Mouse (Mus musculus) myocyte (in vitro differentiated cells): ENCODE measurements around the gene Pth1r. TPM values are rescaled to one million over a fixed set of nuclear protein-coding genes. Genes with fewer than 3 reads are reported as not detected.

Source experiments
- H3K27me3 ChIP-seq: one replicate; pipeline ENCODE4 v1.6.1; 2011; ENCODE audit not compliant: control insufficient read depth, insufficient read depth, insufficient read length
- H3K36me3 ChIP-seq: one replicate; pipeline ENCODE4 v1.6.1; 2011; ENCODE audit not compliant: control insufficient read depth, insufficient read depth
- H3K4me2 ChIP-seq: one replicate; pipeline ENCODE4 v1.6.1; 2011; ENCODE audit warnings: low read depth, control low read depth
- H3K4me3 ChIP-seq: one replicate; pipeline ENCODE4 v1.5.1; 2011; ENCODE audit warnings: mild to moderate bottlenecking, control low read depth, moderate library complexity
- H3K79me2 ChIP-seq: one replicate; pipeline ENCODE4 v1.6.1; 2011; ENCODE audit not compliant: control insufficient read depth, insufficient read depth
- H3ac ChIP-seq: one replicate; pipeline ENCODE4 v1.6.1; 2011; ENCODE audit not compliant: control insufficient read depth, insufficient read length
- CEBPB ChIP-seq: IDR thresholded peaks from 2 replicates; pipeline ENCODE4 v1.6.1; 2011; ENCODE audit warnings: mild to moderate bottlenecking, moderate library complexity; ENCODE audit not compliant: poor library complexity, insufficient read depth, severe bottlenecking
- E2F4 ChIP-seq: IDR thresholded peaks from one replicate; pipeline ENCODE4 v1.6.1; 2011; ENCODE audit warnings: mild to moderate bottlenecking, control low read depth, moderate library complexity; ENCODE audit not compliant: insufficient read depth
- MAX ChIP-seq: IDR thresholded peaks from one replicate; pipeline ENCODE4 v1.6.1; 2011; ENCODE audit warnings: low read depth, mild to moderate bottlenecking, control low read depth
- MYOD1 ChIP-seq, 3 experiments: IDR thresholded peaks; one replicate each; pipeline ENCODE4 v1.6.1; 2011; ENCODE audit warnings: control low read depth in 2 of 3, low read depth in 2 of 3, mild to moderate bottlenecking in 2 of 3, moderate library complexity in 1 of 3; ENCODE audit not compliant: insufficient read length in 2 of 3, control insufficient read depth in 1 of 3
- MYOG ChIP-seq, 3 experiments: IDR thresholded peaks; one replicate each; pipeline ENCODE4 v1.6.1; 2011; ENCODE audit warnings: control low read depth in 2 of 3, low read depth in 2 of 3, mild to moderate bottlenecking in 2 of 3; ENCODE audit not compliant: insufficient read length in 2 of 3, control insufficient read depth in 1 of 3, insufficient read depth in 1 of 3
- POLR2A ChIP-seq: IDR thresholded peaks from one replicate; pipeline ENCODE4 v1.6.1; 2011; ENCODE audit warnings: low read depth, mild to moderate bottlenecking, control low read depth, moderate library complexity; ENCODE audit not compliant: insufficient read length
- POLR2AphosphoS2 ChIP-seq: IDR thresholded peaks from one replicate; pipeline ENCODE4 v1.6.1; 2011; ENCODE audit warnings: low read depth, control low read depth; ENCODE audit not compliant: insufficient read length
- REST ChIP-seq: IDR thresholded peaks from one replicate; pipeline ENCODE4 v1.6.1; 2011; ENCODE audit warnings: mild to moderate bottlenecking, control low read depth, moderate library complexity; ENCODE audit not compliant: insufficient read depth, insufficient read length
- SRF ChIP-seq: IDR thresholded peaks from one replicate; pipeline ENCODE4 v1.6.1; 2011; ENCODE audit warnings: low read depth; ENCODE audit not compliant: control insufficient read depth, insufficient read length
- TCF12 ChIP-seq: IDR thresholded peaks from one replicate; pipeline ENCODE4 v1.6.1; 2011; ENCODE audit warnings: mild to moderate bottlenecking, control low read depth; ENCODE audit not compliant: poor library complexity, insufficient read depth, severe bottlenecking
- TCF3 ChIP-seq: IDR thresholded peaks from one replicate; pipeline ENCODE4 v1.6.1; 2011; ENCODE audit warnings: low read depth, control low read depth; ENCODE audit not compliant: insufficient read length
- USF1 ChIP-seq: IDR thresholded peaks from one replicate; pipeline ENCODE4 v1.6.1; 2011; ENCODE audit warnings: low read depth, mild to moderate bottlenecking, control low read depth, moderate library complexity
- polyA plus RNA-seq: library from polyadenylated mRNA; unstranded; fragments of >200 nt; fragmentation: generic; extraction: Trizol; gene quantifications from one replicate; pipeline ENCODE4 v1.2.1, GENCODE M21; 2012; ENCODE audit warnings: missing spikeins

Gene Pth1r
- polyA plus RNA-seq, 1 experiment, result 0.20 TPM

GRCm38 (mm10) chr9:110781256-110781721, 34.3 kb upstream of the Pth1r start:
- H3K27me3 ChIP-seq, result peaks cover 16% of the 10 kb centered on the region
- peak overlapping the region; percentile 9 for H3K4me3 ChIP-seq
- no peaks in the 10 kb centered on the region for H3K79me2 ChIP-seq
- H3K4me2 ChIP-seq, result peak overlapping the region; percentile 87
- H3K36me3 ChIP-seq, result no peaks in the 10 kb centered on the region
- H3ac ChIP-seq, result peak overlapping the region; percentile 9
- TF ChIP-seq E2F4 (no peak), USF1 (no peak), MAX (no peak), SRF (no peak), TCF3 (peak; percentile 14), CEBPB (no peak), MYOG (IDR thresholded peaks at IDR 0.05; ENCODE audit: control insufficient read depth in 1 of 3, insufficient read depth in 1 of 3, insufficient read length in 2 of 3, low read depth in 2 of 3) (peak in 1 of 3 experiments; percentile 49), REST (no peak), POLR2AphosphoS2 (no peak), MYOD1 (IDR thresholded peaks at IDR 0.05; ENCODE audit: control insufficient read depth in 1 of 3, insufficient read length in 2 of 3, low read depth in 2 of 3) (peak in 1 of 3 experiments; percentile 38), TCF12 (no peak), POLR2A (no peak)

- H3K4me3 ChIP-seq, result no peak overlapping the region
- H3K27me3 ChIP-seq, result peaks cover 26% of the 10 kb centered on the region
- TF ChIP-seq POLR2AphosphoS2 (no peak), MYOG (IDR thresholded peaks at IDR 0.05; ENCODE audit: control insufficient read depth in 1 of 3, insufficient read depth in 1 of 3, insufficient read length in 2 of 3, low read depth in 2 of 3) (no peak), MAX (no peak), TCF3 (no peak), REST (no peak), TCF12 (no peak)
- H3K36me3 ChIP-seq, result no peaks in the 10 kb centered on the region
- no peak overlapping the region for H3ac ChIP-seq
- H3K79me2 ChIP-seq, result no peaks in the 10 kb centered on the region
- no peak overlapping the region for H3K4me2 ChIP-seq
Measured at GRCm38 (mm10) chr9:110779242-110779913, 32.4 kb upstream of the Pth1r start.

GRCm38 (mm10) chr9:110778559-110778958, 31.6 kb upstream of the Pth1r start:
- H3K4me3 ChIP-seq, result no peak overlapping the region
- no peak for TF ChIP-seq REST
- TF ChIP-seq SRF, result no peak
- no peak for TF ChIP-seq TCF12
- no peak for TF ChIP-seq CEBPB
- no peak for TF ChIP-seq MAX
- TF ChIP-seq MYOD1 (IDR thresholded peaks at IDR 0.05; ENCODE audit: control insufficient read depth in 1 of 3, insufficient read length in 2 of 3, low read depth in 2 of 3), result no peak
- H3K79me2 ChIP-seq, result no peaks in the 10 kb centered on the region
- peaks cover 31% of the 10 kb centered on the region for H3K27me3 ChIP-seq
- no peaks in the 10 kb centered on the region for H3K36me3 ChIP-seq
- H3K4me2 ChIP-seq, result no peak overlapping the region
- H3ac ChIP-seq, result no peak overlapping the region

DNA sequence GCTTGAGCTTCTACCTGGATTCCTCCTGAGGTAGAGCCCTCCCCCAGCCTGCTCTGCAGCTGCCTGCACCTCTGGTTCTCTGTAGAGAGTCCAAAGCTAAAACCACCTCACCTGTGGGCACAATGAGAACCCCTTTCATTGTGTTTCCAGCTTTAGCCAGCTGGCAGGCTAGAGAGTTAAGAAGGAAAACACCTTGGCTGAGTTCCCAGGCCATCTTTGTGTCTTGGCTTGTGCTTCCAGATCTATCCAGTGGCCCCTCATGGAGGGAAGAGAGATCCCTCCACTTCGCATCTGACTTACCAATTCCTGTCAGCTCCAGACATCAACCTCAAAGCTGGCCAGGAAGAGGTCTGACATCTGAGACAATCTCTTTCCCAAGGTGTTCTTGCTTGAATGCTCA, 31.2 kb upstream of the Pth1r start:
- Histone ChIP-seq H3K27me3 (peaks cover 34% of the 10 kb centered on the region), H3K4me2 (no peak overlapping the region), H3ac (no peak overlapping the region), H3K4me3 (no peak overlapping the region), H3K36me3 (no peaks in the 10 kb centered on the region), H3K79me2 (no peaks in the 10 kb centered on the region)
- no peak for TF ChIP-seq SRF

- no peak overlapping the region for H3K4me2 ChIP-seq
- peaks cover 43% of the 10 kb centered on the region for H3K27me3 ChIP-seq
- H3ac ChIP-seq, result no peak overlapping the region
- TF ChIP-seq MAX, result no peak
- TF ChIP-seq TCF12, result no peak
- TF ChIP-seq MYOD1 (IDR thresholded peaks at IDR 0.05; ENCODE audit: control insufficient read depth in 1 of 3, insufficient read length in 2 of 3, low read depth in 2 of 3), result no peak
- TF ChIP-seq REST, result no peak
- TF ChIP-seq POLR2A, result no peak
- no peak for TF ChIP-seq MYOG (IDR thresholded peaks at IDR 0.05; ENCODE audit: control insufficient read depth in 1 of 3, insufficient read depth in 1 of 3, insufficient read length in 2 of 3, low read depth in 2 of 3)
- TF ChIP-seq TCF3, result no peak
- no peak for TF ChIP-seq USF1
- no peak for TF ChIP-seq POLR2AphosphoS2
- TF ChIP-seq E2F4, result no peak
- TF ChIP-seq CEBPB, result no peak
- TF ChIP-seq SRF, result no peak
- H3K4me3 ChIP-seq, result no peak overlapping the region
- no peaks in the 10 kb centered on the region for H3K36me3 ChIP-seq
- H3K79me2 ChIP-seq, result no peaks in the 10 kb centered on the region
Measured at GRCm38 (mm10) chr9:110775269-110776022, 28.5 kb upstream of the Pth1r start.
